Mouse (Mus musculus) MEL (cell line): ENCODE data around the gene B3gat1. TPM values are rescaled to one million over a fixed set of nuclear protein-coding genes. Genes with fewer than 3 reads are reported as not detected.

Source experiments
- DNase-seq: peaks from one replicate; pipeline ENCODE4 v3.0.0; 2011; ENCODE audit warnings: low read depth, low spot score
- H3K27ac ChIP-seq: 2 replicates; pipeline ENCODE4 v1.5.1; 2012; ENCODE audit warnings: low read depth, mild to moderate bottlenecking, control low read depth, low read length, moderate library complexity; ENCODE audit not compliant: control insufficient read depth
- H3K27me3 ChIP-seq, 2 experiments: fragments of 150-350 bp in 1 of 2; sonication (generic) in 1 of 2; 2 replicates each; pipeline ENCODE4 v1.6.1; 2012; ENCODE audit warnings: low read length in 2 of 2, mild to moderate bottlenecking in 2 of 2, improper control_type of control experiment in 1 of 2, moderate library complexity in 1 of 2; ENCODE audit not compliant: insufficient read depth in 2 of 2, control insufficient read depth in 1 of 2
- H3K36me3 ChIP-seq, 2 experiments: 2 replicates each; pipeline ENCODE4 v1.6.1; 2012 to 2014; ENCODE audit warnings: low read length in 2 of 2, improper control_type of control experiment in 1 of 2, inconsistent platforms in 1 of 2, mild to moderate bottlenecking in 1 of 2; ENCODE audit not compliant: insufficient read depth in 2 of 2, control insufficient read depth in 1 of 2
- H3K4me1 ChIP-seq, 2 experiments: fragments of 150-350 bp in 1 of 2; sonication (generic) in 1 of 2; 2 replicates each; pipeline ENCODE4 v1.6.1; 2012; ENCODE audit warnings: low read length in 2 of 2, improper control_type of control experiment in 1 of 2, mild to moderate bottlenecking in 1 of 2; ENCODE audit not compliant: insufficient read depth in 2 of 2, control insufficient read depth in 1 of 2
- H3K4me3 ChIP-seq, 2 experiments: fragments of 150-350 bp in 1 of 2; sonication (generic) in 1 of 2; 2 replicates each; pipeline ENCODE4 v1.5.1; 2012; ENCODE audit warnings: low read depth in 2 of 2, low read length in 2 of 2, mild to moderate bottlenecking in 2 of 2, moderate library complexity in 2 of 2, control low read depth in 1 of 2, improper control_type of control experiment in 1 of 2; ENCODE audit not compliant: control insufficient read depth in 1 of 2, insufficient read depth in 1 of 2
- H3K79me2 ChIP-seq: 2 replicates; pipeline ENCODE4 v1.6.1; 2012; ENCODE audit warnings: mild to moderate bottlenecking, low read length, moderate library complexity; ENCODE audit not compliant: control insufficient read depth, poor library complexity, insufficient read depth
- H3K9ac ChIP-seq: 2 replicates; pipeline ENCODE4 v1.6.1; 2012; ENCODE audit warnings: low read depth, mild to moderate bottlenecking, control low read depth, low read length, moderate library complexity; ENCODE audit not compliant: control insufficient read depth, poor library complexity, severe bottlenecking
- H3K9me3 ChIP-seq: fragments of 150-350 bp; sonication (generic); replicated peaks from 2 replicates; pipeline ENCODE4 v1.6.1; 2012; ENCODE audit warnings: mild to moderate bottlenecking, low read length, improper control_type of control experiment, moderate library complexity; ENCODE audit not compliant: insufficient read depth
- CHD1 ChIP-seq: IDR thresholded peaks from 2 replicates; pipeline ENCODE4 v1.6.1; 2012; ENCODE audit warnings: low read depth, mild to moderate bottlenecking, inconsistent platforms, low read length, improper control_type of control experiment
- CHD2 ChIP-seq: IDR thresholded peaks from 2 replicates; pipeline ENCODE4 v1.6.1; 2011; ENCODE audit warnings: low read length, improper control_type of control experiment
- CTCF ChIP-seq, 3 experiments: IDR thresholded peaks in 2 of 3; conservative IDR thresholded peaks in 1 of 3; 2 replicates each; pipeline ENCODE4 v1.5.1; 2011 to 2012; ENCODE audit warnings: low read length in 3 of 3, low read depth in 2 of 3, mild to moderate bottlenecking in 2 of 3, improper control_type of control experiment in 1 of 3, inconsistent platforms in 1 of 3, mixed read lengths in 1 of 3, moderate library complexity in 1 of 3; ENCODE audit not compliant: control insufficient read depth in 1 of 3, insufficient read depth in 1 of 3, poor library complexity in 1 of 3, severe bottlenecking in 1 of 3
- E2F4 ChIP-seq: IDR thresholded peaks from 2 replicates; pipeline ENCODE4 v1.6.1; 2011; ENCODE audit warnings: low read depth, low read length, improper control_type of control experiment, borderline replicate concordance
- GABPA ChIP-seq: IDR thresholded peaks from 2 replicates; pipeline ENCODE4 v1.6.1; 2012; ENCODE audit warnings: low read depth, mild to moderate bottlenecking, inconsistent platforms, low read length, improper control_type of control experiment, moderate library complexity
- JUND ChIP-seq: IDR thresholded peaks from 2 replicates; pipeline ENCODE4 v1.6.1; 2011; ENCODE audit warnings: low read depth, mild to moderate bottlenecking, improper control_type of control experiment, low read length
- MAFK ChIP-seq: IDR thresholded peaks from 2 replicates; pipeline ENCODE4 v1.6.1; 2011; ENCODE audit warnings: low read depth, mild to moderate bottlenecking, low read length, improper control_type of control experiment, borderline replicate concordance
- MAX ChIP-seq: IDR thresholded peaks from 2 replicates; pipeline ENCODE4 v1.6.1; 2011; ENCODE audit warnings: low read length, improper control_type of control experiment
- MEF2A ChIP-seq: IDR thresholded peaks from 2 replicates; pipeline ENCODE4 v1.6.1; 2014; ENCODE audit warnings: low read depth, mild to moderate bottlenecking, inconsistent platforms, low read length, improper control_type of control experiment; ENCODE audit not compliant: poor library complexity, insufficient replicate concordance, severe bottlenecking; ENCODE audit errors: extremely low read depth
- MXI1 ChIP-seq: IDR thresholded peaks from 2 replicates; pipeline ENCODE4 v1.6.1; 2011; ENCODE audit warnings: mild to moderate bottlenecking, low read depth, low read length, improper control_type of control experiment
- MYC ChIP-seq: IDR thresholded peaks from 2 replicates; pipeline ENCODE4 v1.6.1; 2011; ENCODE audit warnings: low read depth, mild to moderate bottlenecking, low read length, improper control_type of control experiment, moderate library complexity
- NELFE ChIP-seq: IDR thresholded peaks from 2 replicates; pipeline ENCODE4 v1.6.1; 2011; ENCODE audit warnings: low read depth, low read length, improper control_type of control experiment
- POLR2AphosphoS2 ChIP-seq: IDR thresholded peaks from 2 replicates; pipeline ENCODE4 v1.6.1; 2011; ENCODE audit warnings: low read length, improper control_type of control experiment
- POLR2AphosphoS5 ChIP-seq: IDR thresholded peaks from 2 replicates; pipeline ENCODE4 v1.6.1; 2012; ENCODE audit warnings: low read depth, borderline replicate concordance, mild to moderate bottlenecking, inconsistent platforms, low read length, moderate library complexity, mixed read lengths
- RAD21 ChIP-seq: IDR thresholded peaks from 2 replicates; pipeline ENCODE4 v1.6.1; 2011; ENCODE audit warnings: mild to moderate bottlenecking, low read depth, low read length, improper control_type of control experiment
- SIN3A ChIP-seq: IDR thresholded peaks from 2 replicates; pipeline ENCODE4 v1.6.1; 2012; ENCODE audit warnings: low read length, improper control_type of control experiment, inconsistent platforms
- SMC3 ChIP-seq: IDR thresholded peaks from 2 replicates; pipeline ENCODE4 v1.6.1; 2011; ENCODE audit warnings: low read depth, low read length, improper control_type of control experiment
- TCF12 ChIP-seq: IDR thresholded peaks from 2 replicates; pipeline ENCODE4 v1.6.1; 2014; ENCODE audit warnings: low read depth, mild to moderate bottlenecking, inconsistent platforms, low read length, improper control_type of control experiment, moderate library complexity
- USF1 ChIP-seq: IDR thresholded peaks from 2 replicates; pipeline ENCODE4 v1.6.1; 2014; ENCODE audit warnings: low read depth, mild to moderate bottlenecking, inconsistent platforms, low read length, improper control_type of control experiment, moderate library complexity
- USF2 ChIP-seq, 2 experiments: IDR thresholded peaks; 2 replicates each; pipeline ENCODE4 v1.6.1; 2011 to 2012; ENCODE audit warnings: improper control_type of control experiment in 2 of 2, low read length in 2 of 2, borderline replicate concordance in 1 of 2, inconsistent platforms in 1 of 2, low read depth in 1 of 2, mild to moderate bottlenecking in 1 of 2; ENCODE audit not compliant: insufficient read depth in 1 of 2
- ZC3H11A ChIP-seq: IDR thresholded peaks from 2 replicates; pipeline ENCODE4 v1.6.1; 2012; ENCODE audit warnings: low read depth, mild to moderate bottlenecking, inconsistent platforms, low read length, improper control_type of control experiment
- ZKSCAN1 ChIP-seq: IDR thresholded peaks from 2 replicates; pipeline ENCODE4 v1.6.1; 2012; ENCODE audit warnings: low read depth, mild to moderate bottlenecking, inconsistent platforms, low read length, improper control_type of control experiment, moderate library complexity
- ZMIZ1 ChIP-seq: IDR thresholded peaks from 2 replicates; pipeline ENCODE4 v1.6.1; 2012; ENCODE audit warnings: low read depth, mild to moderate bottlenecking, inconsistent platforms, low read length, improper control_type of control experiment, moderate library complexity
- ZNF384 ChIP-seq: IDR thresholded peaks from 2 replicates; pipeline ENCODE4 v1.6.1; 2012; ENCODE audit warnings: low read depth, mild to moderate bottlenecking, inconsistent platforms, low read length, improper control_type of control experiment
- polyA plus RNA-seq, 2 experiments: library from polyadenylated mRNA; stranded (reverse) in 1 of 2; unstranded in 1 of 2; fragments of >175 nt in 1 of 2; fragments of >200 nt in 1 of 2; gene quantifications; 2 replicates each; pipeline versions ENCODE4 v1.2.1 to v1.2.4; 2012; ENCODE audit warnings: low replicate concordance in 2 of 2, low read depth in 1 of 2; ENCODE audit not compliant: insufficient read length in 2 of 2, insufficient read depth in 1 of 2, missing spikeins in 1 of 2
- total RNA-seq: library from RNA; depleted of rRNA; stranded (reverse); fragments of 300-350 nt; gene quantifications from 2 replicates; pipeline ENCODE4 v1.2.3, GENCODE M21; 2012

B3gat1 gene
- total and polyA plus RNA-seq, 3 experiments: not detected

DNA sequence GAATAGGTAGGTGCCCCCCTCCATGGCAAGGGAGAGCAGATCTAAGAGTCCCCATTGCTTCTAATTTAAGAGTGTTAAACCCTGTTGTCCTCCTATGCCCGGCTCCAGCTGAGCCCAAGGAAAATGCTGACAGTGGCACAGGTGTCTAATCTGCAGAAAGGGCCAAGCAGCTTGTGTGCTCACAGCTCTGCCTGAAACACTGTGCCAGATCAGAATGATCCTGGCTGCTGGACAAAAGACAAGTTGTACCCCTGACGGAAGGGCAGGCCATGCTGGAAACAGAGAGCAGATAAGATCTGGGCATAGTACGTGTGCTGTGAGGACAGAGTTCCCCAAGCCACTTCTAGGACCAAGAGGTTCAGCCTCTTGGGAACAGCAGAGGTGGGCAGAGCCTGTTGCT, 59.3 kb downstream of the B3gat1 start:
- H3K9ac ChIP-seq: no peak overlapping the region

DNA sequence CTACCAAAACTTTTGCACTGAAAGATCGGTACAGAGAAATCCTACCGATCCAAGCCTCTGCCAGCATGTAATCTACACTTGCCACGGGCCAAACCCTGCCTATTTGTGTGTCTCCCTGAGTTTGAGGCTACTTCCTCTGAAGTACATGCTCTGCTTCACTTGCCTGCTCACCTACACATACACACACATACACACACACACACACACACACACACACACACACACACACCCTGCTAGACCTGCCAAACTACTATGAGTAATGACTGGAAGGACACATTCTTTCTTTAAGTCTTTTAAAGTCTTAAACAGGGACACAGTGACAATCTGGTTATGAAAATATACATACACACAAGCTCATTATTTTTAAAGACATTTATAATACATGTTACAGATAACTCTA, 64.7 kb downstream of the B3gat1 start:
- no peaks in the 10 kb centered on the region for H3K79me2 ChIP-seq
- no peaks in the 10 kb centered on the region for H3K27me3 ChIP-seq
- H3K4me1 ChIP-seq: no peaks in the 10 kb centered on the region
- no peak overlapping the region for H3K27ac ChIP-seq
- H3K4me3 ChIP-seq: no peak overlapping the region
- TF ChIP-seq CHD1: no peak
- TF ChIP-seq CTCF (IDR thresholded peaks at IDR 0.05 in 2 of 3, conservative IDR thresholded peaks at IDR 0.05 in 1 of 3; ENCODE audit: control insufficient read depth in 1 of 3, insufficient read depth in 1 of 3, low read depth in 2 of 3, low read length in 3 of 3, poor library complexity in 1 of 3, severe bottlenecking in 1 of 3): no peak
- no peak for TF ChIP-seq ZMIZ1
- no peak for TF ChIP-seq GABPA
- no peak for TF ChIP-seq MAX
- no peak for TF ChIP-seq SIN3A
- no peak for TF ChIP-seq USF2 (IDR thresholded peaks at IDR 0.05; ENCODE audit: borderline replicate concordance in 1 of 2, insufficient read depth in 1 of 2, low read depth in 1 of 2, low read length in 2 of 2)
- no peak for TF ChIP-seq ZNF384
- TF ChIP-seq POLR2AphosphoS2: no peak
- TF ChIP-seq ZKSCAN1: no peak
- TF ChIP-seq JUND: no peak
- TF ChIP-seq CHD2: no peak
- no peak for TF ChIP-seq SMC3
- TF ChIP-seq MAFK: no peak
- no peak for TF ChIP-seq E2F4
- no peak for DNase-seq
- no peaks in the 10 kb centered on the region for H3K36me3 ChIP-seq
- H3K9ac ChIP-seq: no peak overlapping the region
- H3K9me3 ChIP-seq: no peaks in the 10 kb centered on the region

More for the DNA sequence above, 59.3 kb downstream of the B3gat1 start:
- H3K4me1 ChIP-seq: no peaks in the 10 kb centered on the region
- no peak for DNase-seq
- H3K4me3 ChIP-seq: no peak overlapping the region
- H3K36me3 ChIP-seq: no peaks in the 10 kb centered on the region
- H3K27me3 ChIP-seq: no peaks in the 10 kb centered on the region
- no peak overlapping the region for H3K27ac ChIP-seq
- TF ChIP-seq MYC (no peak), CHD1 (no peak), POLR2AphosphoS2 (no peak), MEF2A (no peak), MAFK (no peak), ZMIZ1 (no peak), SIN3A (no peak), MXI1 (no peak), GABPA (no peak), ZC3H11A (no peak), MAX (no peak), E2F4 (no peak), ZKSCAN1 (no peak), USF2 (IDR thresholded peaks at IDR 0.05; ENCODE audit: borderline replicate concordance in 1 of 2, insufficient read depth in 1 of 2, low read depth in 1 of 2, low read length in 2 of 2) (no peak), NELFE (no peak), RAD21 (no peak), TCF12 (no peak), JUND (no peak), USF1 (no peak), POLR2AphosphoS5 (no peak)
- TF ChIP-seq, all 39 proteins: peak for 0
- no peaks in the 10 kb centered on the region for H3K79me2 ChIP-seq
- no peaks in the 10 kb centered on the region for H3K9me3 ChIP-seq
